Mouse (Mus musculus): ENCODE data around the gene Clk2.

- TF ChIP-seq CTCF (IDR thresholded peaks at IDR 0.05; ENCODE audit: low read depth, low read length) = no peak
- TF ChIP-seq POLR2A (IDR thresholded peaks at IDR 0.05; ENCODE audit: extremely low read depth, insufficient read depth, low read length) = no peak
Observed at GRCm38 (mm10) chr3:89124241-89124640, 40.4 kb upstream of the Clk2 start.
